Mouse (Mus musculus): ENCODE results near the gene Trex2. TPM values are rescaled to one million over a fixed set of nuclear protein-coding genes. Genes with fewer than 3 reads are reported as not detected.
A peak's percentile ranks its signal among the peaks of the same experiment; 100 is the strongest.
"Not testable (repeated sequence)": the region's sequence is repeated elsewhere in the genome, so short reads cannot be mapped to it uniquely, and the experiment has no call there.

The Trex2 gene
- total RNA-seq, 2 experiments from 2014 or later, result not detected

DNA sequence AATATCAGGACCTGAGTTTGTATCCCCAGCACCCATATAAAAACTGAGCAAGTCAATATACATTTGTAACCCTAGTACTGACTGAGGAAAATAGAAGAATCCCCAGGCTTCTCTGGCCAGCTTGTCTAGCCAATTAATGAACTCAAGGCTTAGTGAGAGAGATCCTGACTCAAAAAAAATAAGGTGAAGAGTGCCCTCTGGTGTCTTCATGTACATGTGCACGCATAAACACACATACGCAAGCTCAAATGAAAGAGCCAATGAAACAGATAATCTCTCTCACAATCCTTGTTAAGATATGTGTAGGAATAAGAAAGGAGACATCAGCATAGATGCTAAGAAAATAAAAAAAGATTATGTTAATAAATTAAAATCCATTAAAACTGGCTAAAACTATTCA is 5.1 kb downstream of the Trex2 start:
- DNase-seq, result no peak

DNA sequence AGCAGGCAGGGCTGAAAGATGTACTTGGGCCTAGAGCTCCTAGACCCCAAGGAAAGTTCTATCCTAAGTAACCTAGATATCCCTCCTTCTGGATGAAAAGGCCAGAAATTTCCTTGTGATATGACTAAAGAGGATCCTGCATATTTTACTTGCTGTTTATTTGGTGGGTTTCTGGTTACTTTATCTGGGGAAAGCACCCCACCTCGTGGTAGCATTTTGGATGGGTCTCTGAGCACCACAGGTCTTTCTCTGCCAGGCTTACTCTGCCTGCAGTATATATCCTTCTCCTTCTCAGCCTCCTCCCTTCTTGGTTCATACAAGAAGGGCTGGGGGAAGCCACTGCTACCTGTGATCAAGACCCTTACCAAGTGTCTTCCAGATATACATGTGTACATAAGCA is 22.4 kb downstream of the Trex2 start:
- no peak for DNase-seq

DNA sequence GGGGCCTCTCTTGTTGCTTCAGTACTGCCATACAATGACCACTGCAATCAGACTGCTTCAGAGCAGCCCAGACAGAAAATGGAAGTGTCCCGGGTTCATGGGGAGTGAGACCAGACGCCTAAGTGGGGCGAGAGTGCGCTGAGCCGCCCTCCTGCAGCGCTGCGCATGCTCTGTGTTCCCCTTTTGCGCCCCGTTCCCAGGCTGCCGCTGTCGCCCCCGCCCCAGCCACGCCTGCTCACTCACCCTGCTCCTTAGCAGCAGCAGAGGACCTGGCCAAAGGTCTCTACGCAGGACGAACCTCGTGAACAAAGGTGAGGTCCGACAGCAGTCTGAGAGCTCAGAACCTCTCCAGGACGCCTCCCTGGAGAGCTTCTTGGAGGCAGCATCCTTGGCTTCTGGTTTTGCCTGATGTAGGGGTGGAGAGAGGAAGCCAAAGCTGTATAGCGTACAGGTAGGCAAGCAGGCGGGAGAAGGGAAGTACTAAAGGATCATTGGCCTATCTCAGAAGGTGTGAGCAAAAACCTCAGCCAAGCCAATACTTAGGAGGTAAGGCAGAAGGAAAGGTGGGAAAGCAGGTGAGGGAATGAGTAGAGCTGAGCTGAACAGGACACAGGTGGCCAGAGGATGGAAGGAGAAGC is 24.1 kb downstream of the Trex2 start, which contains the start of gene Zfp92:
Gene Zfp92 (plus strand): TSS at position 217 of the 638 bp plus-strand sequence.
- no peak for DNase-seq

DNA sequence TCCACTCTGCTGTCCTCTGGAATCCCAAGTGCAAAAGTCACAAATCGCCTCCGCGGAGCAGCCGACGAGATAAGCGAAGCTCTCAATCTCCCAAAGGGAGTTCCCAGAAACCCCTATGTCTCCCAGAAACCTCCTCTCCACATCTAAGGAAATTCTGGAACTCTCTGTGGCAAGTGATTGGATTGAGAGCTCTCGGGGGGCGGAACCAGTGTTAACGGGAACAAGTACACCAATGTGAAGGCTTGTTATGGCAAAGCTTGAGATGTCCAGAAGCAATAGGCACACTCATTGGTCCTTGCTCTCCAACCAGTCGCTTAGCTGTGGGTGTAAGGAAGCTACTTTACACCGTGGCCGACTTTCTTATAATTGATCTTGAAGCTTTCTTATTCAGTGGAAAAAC is 33.5 kb downstream of the Trex2 start:
- DNase-seq, result no peak

DNA sequence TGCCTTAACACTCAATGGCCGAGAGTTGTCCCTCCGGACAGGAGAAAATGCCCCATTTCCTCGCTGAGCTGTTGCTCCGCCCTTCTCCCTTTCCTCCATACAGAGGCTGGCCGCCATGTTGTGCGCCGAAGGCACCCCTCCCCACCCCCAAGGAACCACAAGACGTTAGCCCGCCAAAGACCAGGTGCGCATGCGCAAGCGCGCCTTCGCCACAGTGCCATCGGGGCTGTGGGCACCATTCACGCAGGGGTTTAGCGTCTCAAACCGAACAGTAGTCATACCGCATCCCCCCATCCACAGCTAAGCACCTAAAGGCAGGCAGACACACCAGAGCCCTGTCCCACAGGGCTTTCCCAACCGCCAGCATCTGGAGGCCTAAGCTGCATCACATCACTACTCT is 34.2 kb downstream of the Trex2 start:
- DNase-seq, result no peak

DNA sequence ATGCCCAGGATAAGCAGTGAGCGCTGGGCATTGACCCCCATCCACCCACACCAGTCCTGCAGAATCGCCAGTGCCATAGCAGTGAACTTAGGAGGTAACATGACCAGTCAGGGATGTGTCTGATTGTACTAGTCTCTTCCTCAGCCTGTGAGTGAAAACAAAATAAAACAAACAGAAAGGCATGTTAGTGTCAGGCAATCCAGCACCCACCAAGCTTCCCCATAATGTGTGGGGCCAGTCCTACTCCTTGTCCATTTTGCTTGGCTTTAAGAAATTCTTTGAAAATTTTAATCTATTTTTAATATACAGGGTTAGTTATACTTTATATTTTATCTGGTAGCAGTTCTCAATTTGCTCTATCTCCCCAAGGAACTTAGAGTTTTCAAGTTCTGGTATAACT is 36.5 kb downstream of the Trex2 start, which contains the start of gene Gm18336:
Gene Gm18336 (minus strand): TSS at position 101 of the 400 bp plus-strand sequence.
- DNase-seq, result not testable (repeated sequence)

DNA sequence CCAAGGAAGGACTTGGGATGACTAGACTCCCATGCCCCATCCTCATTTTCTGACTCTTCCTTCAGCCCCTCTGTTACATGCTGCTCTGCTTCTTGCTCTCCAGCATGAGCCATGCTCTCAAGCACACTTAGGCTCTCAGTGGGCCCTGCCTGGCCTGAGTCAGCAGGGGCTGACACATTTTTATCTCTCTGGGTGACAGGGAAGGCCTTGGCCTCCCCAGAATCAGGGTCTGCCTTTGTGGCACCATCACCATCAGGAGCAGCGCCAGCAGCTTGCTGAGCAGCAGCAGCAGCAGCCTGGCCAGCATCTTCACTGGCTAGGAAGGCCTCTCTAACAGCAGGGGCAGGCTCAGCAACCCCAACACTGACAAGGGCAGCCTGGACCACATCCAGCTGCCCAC is 38.7 kb downstream of the Trex2 start:
- DNase-seq, result no peak

DNA sequence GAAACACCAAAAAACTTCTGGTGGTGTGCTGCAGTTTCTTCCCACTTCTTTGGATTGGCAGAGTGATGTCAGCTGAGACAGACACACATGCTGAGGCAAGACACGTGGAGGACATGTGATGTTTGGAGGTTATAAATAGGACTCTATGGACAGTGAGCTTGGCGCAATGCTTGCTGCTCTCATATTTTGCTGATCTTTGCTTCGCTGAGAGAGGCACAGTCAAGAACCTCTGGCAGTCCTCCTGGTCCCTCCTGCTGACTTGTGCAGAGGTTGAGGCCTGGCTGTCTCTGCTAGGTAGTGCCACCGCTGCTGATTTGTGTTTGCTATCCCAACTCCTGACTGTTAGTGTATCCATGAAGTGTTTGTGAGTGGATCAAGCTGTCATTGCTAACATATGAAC is 43.7 kb downstream of the Trex2 start:
- peak; percentile 50 for DNase-seq

DNA sequence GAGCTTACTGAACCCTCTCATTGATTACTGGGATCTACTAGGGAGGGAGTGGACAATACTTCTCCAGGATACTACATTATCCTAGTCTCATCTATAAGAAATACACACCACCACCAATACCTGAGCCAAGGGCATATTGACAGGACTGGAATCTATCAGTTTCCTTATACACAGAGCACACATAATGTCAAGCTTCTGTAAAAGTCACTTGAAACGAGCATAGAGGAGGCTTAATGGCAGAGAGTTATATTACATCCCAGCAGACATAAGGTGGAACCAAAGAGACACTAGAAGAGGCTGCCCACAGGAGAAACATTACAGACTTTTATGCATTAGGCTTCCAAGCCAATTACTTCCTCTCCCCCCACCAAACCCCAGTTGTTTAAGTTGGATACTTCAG is 50.2 kb downstream of the Trex2 start:
- DNase-seq, result no peak

DNA sequence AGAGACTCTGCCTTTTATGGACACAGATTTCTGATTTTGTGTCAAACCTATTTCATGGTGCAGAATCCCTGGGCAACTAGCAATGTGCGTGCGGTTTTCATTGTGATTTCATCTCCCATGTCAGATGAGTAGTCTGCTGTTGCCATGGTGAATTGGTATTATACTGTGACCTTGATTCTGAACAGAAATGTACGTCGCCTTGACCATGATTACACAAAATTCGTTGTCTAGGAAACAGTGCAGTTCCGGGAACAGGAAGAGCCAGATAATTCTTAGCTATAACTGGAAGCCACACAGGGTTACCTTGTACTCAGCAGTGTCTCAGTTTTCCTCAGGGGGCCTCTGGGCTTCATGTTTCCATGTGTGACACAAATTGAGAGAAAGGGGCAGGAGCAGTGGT is 50.7 kb downstream of the Trex2 start:
- DNase-seq, result no peak

Other genes starting within 250 kb of the Trex2 start
- 1 to 10 TPM in 1 of 2 experiments, under 1 TPM in 1; 0.51 to 2.7 TPM for gene Xlr3b, start 243.1 kb downstream of the Trex2 start, total RNA-seq (2021)
- not detected for gene Xlr4b, start 221.0 kb downstream of the Trex2 start, total RNA-seq (2021)
- gene F8a, start 207.1 kb downstream of the Trex2 start, total RNA-seq (2021), result 1 to 10 TPM; 6.3 to 7.7 TPM
- not detected for gene Xlr4c, start 192.2 kb downstream of the Trex2 start, total RNA-seq (2021)
- gene Xlr3c, start 170.0 kb downstream of the Trex2 start, total RNA-seq (2021), result under 1 TPM in 1 of 2 experiments, not detected in 1; 0.24 TPM
- not detected for gene Xlr5a, start 142.4 kb downstream of the Trex2 start, total RNA-seq (2021)
- not detected for gene Xlr5c, start 142.4 kb downstream of the Trex2 start, total RNA-seq (2021)
- not detected for gene Gm45015, start 98.5 kb downstream of the Trex2 start, total RNA-seq (2021)
- 1 to 10 TPM; 4.4 to 5.9 TPM for gene Zfp275, start 92.7 kb downstream of the Trex2 start, total RNA-seq (2021)
- gene Gm18336, start 36.6 kb downstream of the Trex2 start, total RNA-seq (2021), result not detected
- under 1 TPM in 1 of 2 experiments, not detected in 1; 0.05 TPM for gene Zfp92, start 24.2 kb downstream of the Trex2 start, total RNA-seq (2021)
- gene Haus7, start 23.7 kb upstream of the Trex2 start, total RNA-seq (2021), result 10 to 100 TPM in 1 of 2 experiments, 1 to 10 TPM in 1; 9.8 to 13.3 TPM
- 100 to 1,000 TPM; 116 to 139 TPM for gene Bgn, start 48.3 kb upstream of the Trex2 start, total RNA-seq (2021)
- gene Atp2b3, start 67.7 kb upstream of the Trex2 start, total RNA-seq (2021), result 10 to 100 TPM; 10.6 to 11.8 TPM
- gene Dusp9, start 204.1 kb upstream of the Trex2 start, total RNA-seq (2021), result not detected
- 10 to 100 TPM in 1 of 2 experiments, 1 to 10 TPM in 1; 8.6 to 10.3 TPM for gene Pnck, start 224.8 kb upstream of the Trex2 start, total RNA-seq (2021)
- 100 to 1,000 TPM in 1 of 2 experiments, 10 to 100 TPM in 1; 96.2 to 127 TPM for gene Slc6a8, start 237.8 kb upstream of the Trex2 start, total RNA-seq (2021)